Mouse (Mus musculus): Measurements from ENCODE around the gene Zfp979.

GRCm38 (mm10) chr4:147597685-147598084 lies 44.6 kb downstream of the Zfp979 start:
- TF ChIP-seq EP300 (IDR thresholded peaks at IDR 0.05) (no peak), CTCF (IDR thresholded peaks at IDR 0.05) (no peak)
